In the genomic region with DNA sequence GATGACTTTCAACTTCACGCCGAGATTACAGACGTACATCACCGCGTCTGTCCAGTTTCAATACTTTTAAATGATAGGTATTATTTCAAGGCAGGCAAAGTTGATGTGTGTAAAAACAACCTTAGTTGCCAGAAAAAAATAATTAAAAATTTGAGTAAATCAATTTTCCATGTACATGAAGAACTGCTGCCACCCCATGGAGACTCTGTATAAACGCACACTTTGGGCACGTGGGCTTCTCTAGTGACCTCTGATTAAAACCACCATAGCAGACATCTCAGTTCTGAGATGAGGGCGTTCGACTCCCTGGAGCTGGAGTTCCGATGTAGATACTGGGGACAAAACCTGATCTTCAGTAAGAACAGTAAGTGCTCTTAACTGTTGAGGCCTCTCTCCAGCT, we compare ENCODE assay signal across 8 mouse cellular contexts. TPM values are rescaled to one million over a fixed set of nuclear protein-coding genes. Genes with fewer than 3 reads are reported as not detected.
DNase-seq lines count a peak whose midpoint lies in the region; ATAC-seq and TF ChIP-seq lines count a peak whose summit lies in the region.

No protein-coding gene starts in this region.

- no peak overlapping the region for H3K4me2 ChIP-seq in liver, embryonic 11.5 days

- no peaks in the 10 kb centered on the region for H3K36me3 ChIP-seq in liver, adult 2 months (ENCODE audit: control insufficient read depth, insufficient read depth, low read length)
- no peaks in the 10 kb centered on the region for H3K36me3 ChIP-seq in liver, embryonic 11.5 days (ENCODE audit: control insufficient read depth, insufficient read depth, low read length)

- POLR2A ChIA-PET in Patski (lab: Charles Lee) = no interaction called here

- H3K4me3 ChIP-seq in liver, adult 2 months (ENCODE audit: insufficient read depth, low read depth, low read length) = no peak overlapping the region
- H3K4me3 ChIP-seq in liver, embryonic 11.5 days (ENCODE audit: low read depth, low read length) = no peak overlapping the region

- TF ChIP-seq CTCF in liver, adult 2 months (IDR thresholded peaks at IDR 0.05; ENCODE audit: low read depth, low read length) = peak; percentile 10; the same call in 1 of the 2 replicates
- TF ChIP-seq CTCF in Patski (IDR thresholded peaks at IDR 0.05) = peak; percentile 77

- ATAC-seq in liver, embryonic 11.5 days (replicated peaks; ENCODE audit: low FRiP score) = no peak
- peak; percentile 57 for ATAC-seq in Patski
- peak; percentile 86 for ATAC-seq in megakaryocyte progenitor cell, adult 5-6 weeks (replicated peaks; ENCODE audit: poor library complexity)

- H3K27ac ChIP-seq in liver, adult 2 months (replicated peaks; ENCODE audit: insufficient read depth, low read depth, low read length) = no peak overlapping the region
- H3K27ac ChIP-seq in liver, embryonic 11.5 days (ENCODE audit: low read depth, low read length) = no peak overlapping the region

- no peaks in the 10 kb centered on the region for H3K79me2 ChIP-seq in liver, adult 2 months (ENCODE audit: control insufficient read depth, insufficient read depth, low read length)

- peaks cover 3% of the 10 kb centered on the region; the same call in 1 of the 2 replicates for H3K4me1 ChIP-seq in liver, adult 2 months (ENCODE audit: control insufficient read depth, insufficient read depth, low read length)
- H3K4me1 ChIP-seq in liver, embryonic 11.5 days (replicated peaks; ENCODE audit: control insufficient read depth, insufficient read depth, low read length) = 0 out of 2 replicates have a peak, but pooled peaks cover 5% of the 10 kb centered on the region

- 56% methylated on average over 10 of the region's 10 CpGs for WGBS in liver, adult 2 months
- WGBS in liver, embryonic 11.5 days = 69% methylated on average over 10 of the region's 10 CpGs

- H3K9me3 ChIP-seq in liver, embryonic 11.5 days (ENCODE audit: control insufficient read depth, low read length) = no peaks in the 10 kb centered on the region

- no peak for TF ChIP-seq POLR2A in liver, adult 2 months (IDR thresholded peaks at IDR 0.05; ENCODE audit: extremely low read depth, insufficient read depth, low read length)

- no peak overlapping the region for H3K9ac ChIP-seq in liver, adult 2 months (ENCODE audit: low read depth, low read length)
- no peak overlapping the region for H3K9ac ChIP-seq in liver, embryonic 11.5 days (ENCODE audit: low read depth, low read length)

- CTCF ChIA-PET in Patski (lab: Charles Lee) = interaction anchor here (1.1 kb wide), 1 partner anchor 116 kb away, joined by 3 read pairs; no protein-coding TSS in a partner anchor

- H3K27me3 ChIP-seq in liver, adult 2 months (ENCODE audit: control insufficient read depth, insufficient read depth, low read length) = no peaks in the 10 kb centered on the region
- H3K27me3 ChIP-seq in liver, embryonic 11.5 days (replicated peaks; ENCODE audit: control insufficient read depth, insufficient read depth, low read length) = no peaks in the 10 kb centered on the region
- no peaks in the 10 kb centered on the region for H3K27me3 ChIP-seq in Patski

- in situ Hi-C loops in Patski (cut with MboI; ENCODE audit: low pct_unique_long_range_greater_than_20kb) = loop anchor here (5.0 kb wide), 1 partner anchor 159 kb away; the partner anchor contains the start of gene Gtf2ird2

- DNase-seq in cerebellum, postnatal 14 days = peak; percentile 38 to 51
- no peak for DNase-seq in cerebellum, postnatal 36 days
- peak; percentile 30 for DNase-seq in liver, adult 2 months (ENCODE audit: extremely low read depth, low read depth, low spot score)
- no peak for DNase-seq in liver, embryonic 11.5 days (ENCODE audit: low spot score)
- no peak for DNase-seq in Patski (ENCODE audit: low read depth, low spot score)
- no peak for DNase-seq in cerebellum, adult 11 months
- DNase-seq in frontal cortex, postnatal 10 days (ENCODE audit: low spot score in 2 of 2) = no peak

RNA-seq across cellular contexts. Expression of gene Gtf2i, which starts 26.8 kb away (rescaled TPM):
- total RNA-seq in liver, adult 2 months (2014; rRNA removed) = 54.2 and 58.3 TPM in 2 replicates
- polyA plus RNA-seq in liver, adult 2 months (2012; rRNA removed) = 31.7 and 37.9 TPM in 2 replicates
- 108 and 115 TPM in 2 replicates for polyA plus RNA-seq in liver, embryonic 11.5 days (2014; fragmentation: Nextera tagmentation; extraction: Ambion mirVana)
- 230 TPM for polyA plus RNA-seq in Patski (2021)
- total RNA-seq in megakaryocyte progenitor cell, adult 5-6 weeks (2015) = 89.9 and 91.0 TPM in 2 replicates
- total RNA-seq in megakaryocyte progenitor cell, adult 5-6 weeks (2017) = 46.6 and 54.0 TPM in 2 replicates

Comparison
In these comparisons a context has a peak if more than half of its experiments do, and no peak if none do; other contexts are left out.
1. DNase-seq: peak in cerebellum, postnatal 14 days (2 of 2) and liver, adult 2 months (single experiment); none in cerebellum, postnatal 36 days (0 of 2), liver, embryonic 11.5 days (single experiment), Patski (single experiment), cerebellum, adult 11 months (single experiment) and frontal cortex, postnatal 10 days (0 of 2).